In the genomic region with DNA sequence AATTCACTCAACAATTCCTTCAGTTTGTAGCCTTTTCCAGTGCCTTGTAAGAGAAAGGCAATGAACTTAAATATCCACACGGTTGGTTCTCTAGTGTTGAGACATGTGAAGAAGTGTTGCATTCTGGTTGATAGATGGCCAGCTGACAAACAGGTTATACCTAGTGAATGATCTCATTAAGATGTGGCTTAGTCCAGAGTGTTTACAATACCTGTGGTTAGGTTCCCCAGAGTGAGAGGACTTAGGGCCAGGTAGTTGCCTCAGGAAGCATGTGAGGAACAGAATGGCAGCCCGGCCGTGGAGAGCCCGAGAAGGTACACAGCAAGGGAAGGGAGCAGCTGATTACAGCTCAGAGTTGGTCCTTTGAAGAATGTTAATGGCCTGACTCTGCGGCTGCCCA, we compare ENCODE assay signal across 22 mouse cellular contexts.
DNase-seq lines count a peak whose midpoint lies in the region; ATAC-seq and TF ChIP-seq lines count a peak whose summit lies in the region.
"Had no signal": no experiment of that assay in that cellular context is flagged by ENCODE, and none has a peak within 500 bp of the region (broad histone marks: within the 10 kb centered on the region; RNA-seq: fewer than 3 reads in every experiment).

No protein-coding gene starts in this region.

- no peaks in the 10 kb centered on the region for H3K9me3 ChIP-seq in limb, embryonic 12.5 days
- H3K9me3 ChIP-seq: hindbrain, embryonic 10.5 days; hindbrain, embryonic 15.5 days; megakaryocyte, embryonic 14.5 days; midbrain, embryonic 13.5 days; neural tube, embryonic 15.5 days; stomach, embryonic 15.5 days had no signal

- 31% methylated on average over 5 of the region's 5 CpGs for WGBS in limb, embryonic 12.5 days

- ATAC-seq in limb, embryonic 12.5 days (ENCODE audit: insufficient number of reproducible peaks, insufficient read depth, low FRiP score, low TSS enrichment, low read depth) = 0 out of 2 replicates have a peak, but pooled peaks have one; percentile 45
- ATAC-seq: forebrain, embryonic 14.5 days; inflammation-experienced regulatory T-cells, adult 6 months; midbrain, embryonic 13.5 days had no signal

- H3K4me3 ChIP-seq in layer of hippocampus, adult 2 months = no peak overlapping the region
- no peak overlapping the region for H3K4me3 ChIP-seq in limb, embryonic 12.5 days (replicated peaks)
- H3K4me3 ChIP-seq: hindbrain, embryonic 10.5 days; hindbrain, embryonic 15.5 days; megakaryocyte, embryonic 14.5 days; midbrain, embryonic 13.5 days; neural tube, embryonic 15.5 days; stomach, embryonic 15.5 days had no signal

- no peak overlapping the region for H3K4me2 ChIP-seq in limb, embryonic 12.5 days
- H3K4me2 ChIP-seq: hindbrain, embryonic 15.5 days; midbrain, embryonic 13.5 days; neural tube, embryonic 15.5 days; stomach, embryonic 15.5 days had no signal

- no peaks in the 10 kb centered on the region for H3K27me3 ChIP-seq in limb, embryonic 12.5 days
- H3K27me3 ChIP-seq: hindbrain, embryonic 15.5 days; megakaryocyte, embryonic 14.5 days; midbrain, embryonic 13.5 days; neural tube, embryonic 15.5 days; stomach, embryonic 15.5 days had no signal

- no peak overlapping the region for H3K9ac ChIP-seq in limb, embryonic 12.5 days (replicated peaks)
- H3K9ac ChIP-seq: hindbrain, embryonic 15.5 days; liver, embryonic 14.5 days; midbrain, embryonic 13.5 days; neural tube, embryonic 15.5 days; stomach, embryonic 15.5 days had no signal

- no peak for DNase-seq in layer of hippocampus, adult 2 months (ENCODE audit: low spot score in 2 of 2)
- no peak for DNase-seq in layer of hippocampus, postnatal 36 days
- DNase-seq in lung, postnatal 25 days (ENCODE audit: low spot score) = peak; percentile 37
- DNase-seq in lung, postnatal 10 days = no peak
- DNase-seq in kidney, postnatal 36 days = no peak
- DNase-seq in frontal cortex, postnatal 10 days (ENCODE audit: low spot score in 2 of 2) = no peak
- DNase-seq: cerebellum, adult 11-12 months; kidney, adult 11 months; kidney, postnatal 14 days; liver; retina, postnatal 1 day; right cerebral cortex, postnatal 14 days had no signal

- no peaks in the 10 kb centered on the region for H3K36me3 ChIP-seq in limb, embryonic 12.5 days
- H3K36me3 ChIP-seq: hindbrain, embryonic 10.5 days; hindbrain, embryonic 15.5 days; midbrain, embryonic 13.5 days; neural tube, embryonic 15.5 days; stomach, embryonic 15.5 days had no signal

- no peak for TF ChIP-seq CTCF in layer of hippocampus, adult 2 months (conservative IDR thresholded peaks at IDR 0.05)

- H3K27ac ChIP-seq in layer of hippocampus, adult 2 months = peak overlapping the region; percentile 51
- 0 out of 2 replicates have a peak overlapping the region, but pooled peaks have one; percentile 41 for H3K27ac ChIP-seq in limb, embryonic 12.5 days
- H3K27ac ChIP-seq: hindbrain, embryonic 10.5 days; hindbrain, embryonic 15.5 days; liver, embryonic 14.5 days; midbrain, embryonic 13.5 days; neural tube, embryonic 15.5 days; stomach, embryonic 15.5 days had no signal

- H3K4me1 ChIP-seq in limb, embryonic 12.5 days (replicated peaks) = peaks cover 32% of the 10 kb centered on the region
- H3K4me1 ChIP-seq: hindbrain, embryonic 10.5 days; hindbrain, embryonic 15.5 days; megakaryocyte, embryonic 14.5 days; midbrain, embryonic 13.5 days; neural tube, embryonic 15.5 days had no signal
